Mouse (Mus musculus) spleen, adult 2 months (tissue): Measurements from ENCODE around the gene Vmn1r42. TPM values are rescaled to one million over a fixed set of nuclear protein-coding genes. Genes with fewer than 3 reads are reported as not detected.
"Not testable (repeated sequence)": the region's sequence is repeated elsewhere in the genome, so short reads cannot be mapped to it uniquely, and the experiment has no call there.

Source experiments
- DNase-seq, 2 experiments: peaks; one replicate each; pipeline versions ENCODE4 v3.0.0 to v3.0.0-alpha.2; 2012 to 2021; ENCODE audit warnings: low spot score in 2 of 2, low read depth in 1 of 2
- H3K27ac ChIP-seq: fragments of 200-500 bp; 2 replicates; pipeline ENCODE4 v1.5.1; 2012; ENCODE audit warnings: low read length, inconsistent platforms; ENCODE audit not compliant: insufficient read depth
- H3K27me3 ChIP-seq: fragments of 200-500 bp; 2 replicates; pipeline ENCODE4 v1.6.1; 2012; ENCODE audit warnings: mild to moderate bottlenecking, moderate library complexity, low read length, inconsistent platforms; ENCODE audit not compliant: control insufficient read depth, insufficient read depth
- H3K36me3 ChIP-seq: fragments of 200-500 bp; 2 replicates; pipeline ENCODE4 v1.6.1; 2012; ENCODE audit warnings: mild to moderate bottlenecking, low read length, inconsistent platforms; ENCODE audit not compliant: control insufficient read depth, insufficient read depth
- H3K4me1 ChIP-seq: fragments of 200-500 bp; 2 replicates; pipeline ENCODE4 v1.6.1; 2011; ENCODE audit warnings: inconsistent platforms; ENCODE audit not compliant: control insufficient read depth, insufficient read depth, insufficient read length
- H3K4me3 ChIP-seq: fragments of 200-500 bp; 2 replicates; pipeline ENCODE4 v1.5.1; 2011; ENCODE audit warnings: mild to moderate bottlenecking, inconsistent platforms; ENCODE audit not compliant: insufficient read depth, insufficient read length; ENCODE audit errors: extremely low read depth
- CTCF ChIP-seq: fragments of 200-500 bp; IDR thresholded peaks from 2 replicates; pipeline ENCODE4 v1.5.1; 2011; ENCODE audit warnings: mild to moderate bottlenecking, inconsistent platforms; ENCODE audit not compliant: insufficient read depth, insufficient read length, insufficient replicate concordance; ENCODE audit errors: extremely low read depth
- POLR2A ChIP-seq: fragments of 200-500 bp; IDR thresholded peaks from 2 replicates; pipeline ENCODE4 v1.6.1; 2011; ENCODE audit warnings: low read depth, low read length, inconsistent platforms
- WGBS: fragments of 180-500 bp; shearing (Covaris S2); methylation state at CpG from one replicate; pipeline ENCODE4 v1.1.7; 2018; 5-methylcytosine and 5-hydroxymethylcytosine counted together
- polyA plus RNA-seq: library from polyadenylated mRNA; depleted of rRNA; stranded (reverse); fragments of >200 nt; gene quantifications from 2 replicates; pipeline ENCODE4 v1.2.3, GENCODE M21; 2012; rRNA removed

The Vmn1r42 gene
- polyA plus RNA-seq = not detected in 2 replicates

DNA sequence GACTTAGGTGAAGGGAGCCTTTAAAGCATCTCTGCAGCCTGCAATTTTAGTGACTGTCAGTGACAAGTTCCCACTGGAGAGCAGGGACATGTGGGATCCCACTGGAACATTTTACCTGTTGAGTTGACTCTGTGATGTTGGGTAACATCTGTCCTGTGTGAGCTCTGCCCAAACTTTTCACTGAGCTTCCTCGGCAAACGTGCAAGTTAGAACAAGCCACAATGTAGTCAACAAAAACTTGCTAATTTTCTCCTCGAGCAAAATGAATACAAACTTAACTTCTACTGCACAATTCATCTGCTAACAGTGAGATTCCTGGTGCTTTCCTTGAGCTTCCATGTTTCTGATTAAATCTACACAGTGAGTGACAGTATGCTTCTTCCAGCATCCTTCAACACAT is at the start of gene Vmn1r42, which contains the start of gene Vmn1r43:
TSS of gene Vmn1r42 (minus strand) at position 101 of the 400 bp plus-strand sequence.
TSS of gene Vmn1r43 (minus strand) at position 101 of the 400 bp plus-strand sequence.
- H3K4me3 ChIP-seq, H3K27ac ChIP-seq, H3K27me3 ChIP-seq, H3K36me3 ChIP-seq, DNase-seq, H3K4me1 ChIP-seq: not testable (repeated sequence)
- WGBS = 83% methylated on average over 3 of the region's 3 CpGs

DNA sequence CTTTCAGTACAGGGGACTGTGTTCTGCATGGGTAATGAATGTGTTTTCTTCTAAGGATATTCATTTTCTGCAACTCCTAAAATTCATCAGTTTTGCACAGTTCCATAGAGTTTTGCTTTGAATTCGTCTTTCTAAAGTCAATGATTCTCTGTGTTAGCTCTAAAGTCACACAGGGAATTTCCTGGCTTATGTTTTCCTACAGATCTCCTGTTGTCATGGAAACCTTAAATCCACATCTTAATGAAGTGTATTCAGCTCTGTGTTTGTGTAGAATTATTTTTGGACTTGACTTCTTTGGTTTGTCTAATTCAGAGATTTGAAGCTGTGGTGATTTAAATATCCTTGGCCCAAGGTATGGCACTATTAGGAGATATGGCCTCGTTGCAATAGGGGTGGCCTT is 7.6 kb upstream of the Vmn1r42 start:
- H3K4me3 ChIP-seq = no peak overlapping the region
- no peaks in the 10 kb centered on the region for H3K4me1 ChIP-seq
- no peaks in the 10 kb centered on the region for H3K27me3 ChIP-seq
- TF ChIP-seq CTCF = no peak
- TF ChIP-seq POLR2A = no peak
- no peaks in the 10 kb centered on the region for H3K36me3 ChIP-seq
- no peak for DNase-seq
- 59% methylated on average over 2 of the region's 2 CpGs for WGBS
- no peak overlapping the region for H3K27ac ChIP-seq

DNA sequence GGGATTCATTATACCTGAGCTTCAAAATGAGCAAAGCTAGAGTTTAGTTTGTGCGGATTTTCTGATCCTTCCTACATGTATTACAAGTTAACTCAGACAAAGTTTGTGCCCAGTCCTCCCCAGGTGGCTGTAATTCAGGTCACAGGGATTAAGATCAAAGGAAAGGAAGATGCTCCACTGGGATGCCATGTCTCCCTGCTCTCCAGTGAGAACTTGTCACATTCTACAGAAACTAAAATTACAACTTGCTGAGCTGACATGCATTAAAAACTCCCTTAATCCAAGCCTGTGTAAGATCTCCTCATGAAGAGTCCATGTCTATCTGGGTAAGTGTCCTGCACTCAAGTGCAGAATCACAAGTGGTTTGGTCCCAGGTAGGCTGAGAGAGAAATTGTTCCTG is 7.1 kb upstream of the Vmn1r42 start, which contains the start of gene Vmn1r44:
TSS of gene Vmn1r44 (plus strand) at position 301 of the 400 bp plus-strand sequence.
- 83% methylated on average over 1 of the region's 1 CpGs for WGBS
- H3K4me3 ChIP-seq = no peak within 1 kb of the TSS
- H3K4me1 ChIP-seq = no peaks in the 10 kb centered on the region
- no peaks in the 10 kb centered on the region for H3K27me3 ChIP-seq
- H3K36me3 ChIP-seq = no peaks in the 10 kb centered on the region
- no peak within 1 kb of the TSS for H3K27ac ChIP-seq
- no peak for TF ChIP-seq CTCF
- TF ChIP-seq POLR2A = no peak
- DNase-seq = no peak

DNA sequence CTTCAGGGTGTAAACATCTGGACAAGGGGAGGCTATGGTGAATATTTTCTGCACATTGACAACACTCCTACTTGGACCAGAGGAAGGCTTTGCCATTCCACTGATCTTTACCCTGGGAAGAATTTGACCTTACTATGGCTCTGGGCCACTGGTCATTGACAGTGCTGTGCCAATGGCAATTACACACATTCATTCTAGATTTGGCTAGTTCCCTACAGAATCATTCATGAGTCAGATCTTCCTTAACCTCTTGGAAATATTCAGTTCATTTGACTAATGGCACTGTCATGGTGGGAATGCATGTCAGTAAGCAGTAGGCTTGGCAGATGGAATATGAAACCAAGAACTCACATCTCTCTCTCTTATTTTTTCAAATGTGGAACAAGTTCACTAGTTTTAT is 4.7 kb upstream of the Vmn1r42 start:
- no peak overlapping the region for H3K4me3 ChIP-seq
- H3K36me3 ChIP-seq = no peaks in the 10 kb centered on the region
- TF ChIP-seq CTCF = no peak
- TF ChIP-seq POLR2A = no peak
- H3K27me3 ChIP-seq = no peaks in the 10 kb centered on the region
- H3K4me1 ChIP-seq = no peaks in the 10 kb centered on the region
- no peak overlapping the region for H3K27ac ChIP-seq
- no peak for DNase-seq

DNA sequence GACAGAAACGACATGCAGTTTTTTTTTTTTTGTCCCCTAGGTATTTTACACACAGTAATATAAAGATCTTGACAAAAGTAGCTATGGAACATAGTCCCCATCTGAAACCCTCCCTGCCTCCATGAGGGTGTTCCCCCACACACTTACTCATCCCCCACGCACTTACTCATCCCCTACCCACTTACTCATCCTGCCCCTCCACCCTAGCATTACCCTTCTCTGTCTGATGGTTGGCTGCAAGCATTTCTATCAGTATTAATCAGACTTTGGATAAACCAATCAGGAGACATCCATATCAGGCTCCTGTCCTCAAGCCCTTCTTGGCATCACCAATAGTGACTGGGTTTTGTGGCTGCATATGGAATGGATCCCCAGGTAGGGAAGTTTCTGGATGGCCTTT is 750 bp upstream of the Vmn1r42 start:
- Histone ChIP-seq H3K4me1 (no peaks in the 10 kb centered on the region), H3K36me3 (no peaks in the 10 kb centered on the region), H3K4me3 (no peak overlapping the region), H3K27me3 (no peaks in the 10 kb centered on the region), H3K27ac (no peak overlapping the region)
- TF ChIP-seq CTCF (no peak), POLR2A (no peak)
- DNase-seq = no peak
- 73% methylated on average over 2 of the region's 2 CpGs for WGBS

DNA sequence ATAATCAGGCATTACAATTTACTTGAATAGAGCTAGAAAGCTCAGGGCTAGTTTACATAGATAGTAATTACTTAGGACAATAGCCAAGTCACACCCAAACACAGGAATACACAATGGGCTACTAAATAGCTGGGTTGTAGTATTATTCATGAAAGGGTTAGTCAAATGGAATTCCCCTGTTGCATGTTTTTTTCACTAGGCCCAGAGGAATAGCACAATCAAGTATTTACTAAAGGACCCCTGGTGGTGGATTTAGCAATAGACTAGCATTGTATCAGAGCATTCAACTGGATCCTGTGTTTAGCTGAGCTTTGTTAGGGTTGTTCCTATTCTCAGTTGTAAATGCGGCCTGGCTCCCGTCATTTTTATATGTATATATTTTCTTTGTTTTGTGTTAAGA is 8.2 kb downstream of the Vmn1r42 start:
- H3K4me1 ChIP-seq = no peaks in the 10 kb centered on the region
- TF ChIP-seq POLR2A (no peak), CTCF (no peak)
- H3K4me3 ChIP-seq = no peak overlapping the region
- H3K36me3 ChIP-seq = no peaks in the 10 kb centered on the region
- no peaks in the 10 kb centered on the region for H3K27me3 ChIP-seq
- no peak overlapping the region for H3K27ac ChIP-seq
- no peak for DNase-seq
- 92% methylated on average over 2 of the region's 2 CpGs for WGBS

DNA sequence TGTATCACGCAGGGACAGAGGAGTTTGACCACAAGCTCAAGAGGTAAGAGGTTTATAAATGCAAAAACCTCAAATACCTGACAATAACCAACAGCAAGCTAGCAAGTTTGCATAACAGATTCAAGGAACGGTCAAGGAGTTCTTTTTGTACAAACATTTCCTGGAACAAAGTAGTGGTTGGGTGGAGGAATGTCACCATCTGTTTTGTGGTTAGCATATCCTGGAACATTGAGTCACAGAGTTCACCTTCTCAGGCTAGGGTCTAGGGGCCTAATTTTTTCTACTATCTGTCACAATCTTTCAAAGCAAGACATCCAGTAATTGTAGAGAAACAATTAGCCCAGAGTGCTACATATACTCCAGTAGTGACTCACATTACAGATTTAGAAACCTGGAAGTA is 8.9 kb downstream of the Vmn1r42 start:
- no peak overlapping the region for H3K4me3 ChIP-seq
- TF ChIP-seq POLR2A = no peak
- TF ChIP-seq CTCF = no peak
- H3K27ac ChIP-seq = no peak overlapping the region
- 39% methylated on average over 2 of the region's 2 CpGs for WGBS
- no peaks in the 10 kb centered on the region for H3K36me3 ChIP-seq
- DNase-seq = no peak
- H3K27me3 ChIP-seq = no peaks in the 10 kb centered on the region
- no peaks in the 10 kb centered on the region for H3K4me1 ChIP-seq
